In the genomic region with DNA sequence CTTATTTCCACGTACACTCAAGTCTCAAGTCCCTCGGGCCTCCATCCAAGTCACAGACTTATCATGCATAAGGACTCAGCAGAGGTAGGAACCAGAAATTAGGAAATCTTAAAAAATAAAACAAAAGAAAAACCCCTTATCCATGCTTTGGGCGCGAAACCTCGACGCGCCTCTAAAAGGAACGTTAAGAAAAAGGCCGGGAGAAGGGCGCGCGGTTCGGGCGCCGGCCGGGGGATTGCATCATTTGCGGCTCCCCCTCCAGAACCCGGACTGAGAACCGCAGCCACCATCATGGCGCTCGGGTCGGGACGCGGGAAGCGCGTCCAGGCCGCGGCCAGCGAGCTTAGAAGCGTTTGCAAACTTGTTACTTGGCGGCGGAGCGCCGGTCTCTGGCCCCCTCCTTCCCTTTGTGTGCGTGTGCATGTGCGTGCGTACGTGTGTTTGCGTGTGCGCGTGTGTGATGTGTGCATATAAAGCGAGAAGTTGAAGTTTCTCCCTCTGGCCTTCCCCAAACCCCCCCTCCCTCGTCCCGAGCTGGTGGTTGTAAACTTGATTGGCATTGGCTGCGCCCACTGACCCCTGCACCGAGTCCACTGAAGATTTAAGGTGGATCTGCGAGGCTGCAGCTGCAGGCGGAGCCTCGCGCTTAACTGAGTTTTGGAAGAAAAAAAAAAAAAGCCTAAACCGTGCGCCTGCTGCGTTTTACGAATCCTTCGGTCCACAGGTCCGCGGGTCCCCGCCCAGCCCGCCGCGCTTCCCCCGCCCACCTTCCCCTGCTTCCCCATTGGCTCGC, we compare ENCODE assay signal across 8 mouse cellular contexts. TPM values are rescaled to one million over a fixed set of nuclear protein-coding genes. Genes with fewer than 3 reads are reported as not detected.
A peak's percentile ranks its signal among the peaks of the same experiment; 100 is the strongest.
DNase-seq lines count a peak whose midpoint lies in the region; ATAC-seq lines count a peak whose summit lies in the region.

No protein-coding gene starts in this region.

- ATAC-seq in activated CD4-positive, CD25-positive, alpha-beta regulatory T cell, adult 4 months: peak; percentile 43
- peak; percentile 91 for ATAC-seq in hindbrain, embryonic 16.5 days
- peak; percentile 59 for ATAC-seq in megakaryocyte-erythroid progenitor cell, adult 5-6 weeks (replicated peaks; ENCODE audit: low FRiP score, low TSS enrichment, poor library complexity, severe bottlenecking)

- peak overlapping the region; percentile 95 for H3K4me2 ChIP-seq in hindbrain, embryonic 16.5 days (ENCODE audit: low read length)

- peaks cover 15% of the 10 kb centered on the region for H3K4me1 ChIP-seq in hindbrain, embryonic 16.5 days (ENCODE audit: control insufficient read depth, insufficient read depth, low read depth, low read length)

- peak overlapping the region; percentile 91 for H3K27ac ChIP-seq in hindbrain, embryonic 16.5 days (ENCODE audit: low read depth, low read length)

- no peaks in the 10 kb centered on the region for H3K27me3 ChIP-seq in hindbrain, embryonic 16.5 days (replicated peaks; ENCODE audit: control insufficient read depth, insufficient read depth, low read length)

- peak overlapping the region; percentile 77 for H3K9ac ChIP-seq in hindbrain, embryonic 16.5 days (ENCODE audit: low read depth, low read length)

- no peaks in the 10 kb centered on the region for H3K9me3 ChIP-seq in hindbrain, embryonic 16.5 days (ENCODE audit: control insufficient read depth, low read length)

- WGBS in hindbrain, embryonic 16.5 days: 1% methylated on average over 56 of the region's 63 CpGs

- peak overlapping the region; percentile 72 for H3K4me3 ChIP-seq in hindbrain, embryonic 16.5 days (ENCODE audit: low read length)

- DNase-seq in cerebellum, postnatal 36 days: peak; percentile 70 to 76
- DNase-seq in gastrocnemius, adult 18-20 months (ENCODE audit: low spot score): peak; percentile 73
- peak; percentile 65 to 67 for DNase-seq in left cerebral cortex, postnatal 14 days (ENCODE audit: low spot score in 2 of 2)
- DNase-seq in right cerebral cortex, postnatal 14 days: peak; percentile 53
- DNase-seq in urinary bladder, postnatal 25 days (ENCODE audit: low spot score): peak; percentile 67

- H3K36me3 ChIP-seq in hindbrain, embryonic 16.5 days (ENCODE audit: control insufficient read depth, insufficient read depth, low read length): no peaks in the 10 kb centered on the region

- intact Hi-C loops in left cerebral cortex, postnatal 14 days (cut with DNase I): no loop called here

RNA-seq across cellular contexts. Expression of a gene that starts 8.1 kb away (rescaled TPM):
- 10 to 100 TPM; 38.9 to 48.9 TPM for polyA plus RNA-seq in activated CD4-positive, CD25-positive, alpha-beta regulatory T cell, adult 4 months (2017; shearing (Covaris generic))
- 10 to 100 TPM; 32.2 to 34.1 TPM for total RNA-seq in gastrocnemius, adult 18-20 months (2021)
- 12.6 and 15.1 TPM in 2 replicates for polyA plus RNA-seq in hindbrain, embryonic 16.5 days (2015; fragmentation: Nextera tagmentation; extraction: Ambion mirVana)
- total RNA-seq in left cerebral cortex, postnatal 14 days (2021): 10 to 100 TPM; 45.1 to 49.4 TPM
- total RNA-seq in megakaryocyte-erythroid progenitor cell, adult 5-6 weeks (2014; fragmentation: Nextera tagmentation): 17.2 and 22.1 TPM in 2 replicates
- 34.9 and 49.3 TPM in 2 replicates for total RNA-seq in megakaryocyte-erythroid progenitor cell, adult 5-6 weeks (2017)

RNA-seq across cellular contexts. Expression of a gene that starts 29.9 kb away (rescaled TPM):
- polyA plus RNA-seq in activated CD4-positive, CD25-positive, alpha-beta regulatory T cell, adult 4 months (2017; shearing (Covaris generic)): 1 to 10 TPM; 3.3 to 8.7 TPM
- total RNA-seq in gastrocnemius, adult 18-20 months (2021): 1 to 10 TPM; 4.2 to 5.1 TPM
- 36.1 and 41.3 TPM in 2 replicates for polyA plus RNA-seq in hindbrain, embryonic 16.5 days (2015; fragmentation: Nextera tagmentation; extraction: Ambion mirVana)
- 10 to 100 TPM; 27.5 to 28.0 TPM for total RNA-seq in left cerebral cortex, postnatal 14 days (2021)
- total RNA-seq in megakaryocyte-erythroid progenitor cell, adult 5-6 weeks (2014; fragmentation: Nextera tagmentation): 6.5 and 6.9 TPM in 2 replicates
- 4.5 and 7.0 TPM in 2 replicates for total RNA-seq in megakaryocyte-erythroid progenitor cell, adult 5-6 weeks (2017)

RNA-seq across cellular contexts. Expression of a gene that starts 53.2 kb away (rescaled TPM):
- under 1 TPM; 0.09 to 0.17 TPM for polyA plus RNA-seq in activated CD4-positive, CD25-positive, alpha-beta regulatory T cell, adult 4 months (2017; shearing (Covaris generic))
- 1 to 10 TPM; 1.6 to 4.9 TPM for total RNA-seq in gastrocnemius, adult 18-20 months (2021)
- 4.4 and 5.7 TPM in 2 replicates for polyA plus RNA-seq in hindbrain, embryonic 16.5 days (2015; fragmentation: Nextera tagmentation; extraction: Ambion mirVana)
- 1 to 10 TPM; 5.1 to 7.2 TPM for total RNA-seq in left cerebral cortex, postnatal 14 days (2021)
- 0.90 and 1.5 TPM in 2 replicates for total RNA-seq in megakaryocyte-erythroid progenitor cell, adult 5-6 weeks (2014; fragmentation: Nextera tagmentation)
- 0.66 and 0.80 TPM in 2 replicates for total RNA-seq in megakaryocyte-erythroid progenitor cell, adult 5-6 weeks (2017)

Comparison
In these comparisons a context has a peak if more than half of its experiments do, and no peak if none do; other contexts are left out.
1. Peak in every context shown above with its lines: DNase-seq, ATAC-seq, H3K4me3 ChIP-seq and H3K27ac ChIP-seq.